Mouse (Mus musculus) forebrain, embryonic 10.5 days (tissue): ENCODE data around the gene Adamts2. TPM values are rescaled to one million over a fixed set of nuclear protein-coding genes. Genes with fewer than 3 reads are reported as not detected.

Experiments used
- DNase-seq: peaks from one replicate; pipeline ENCODE4 v3.0.0-alpha.2; 2017; ENCODE audit warnings: low spot score; ENCODE audit errors: extremely low spot score
- H3K27ac ChIP-seq: fragments of 300-500 bp; sonication (generic); 2 replicates; pipeline ENCODE4 v1.5.1; 2016; ENCODE audit warnings: mild to moderate bottlenecking
- H3K27me3 ChIP-seq: fragments of 300-500 bp; sonication (generic); 2 replicates; pipeline ENCODE4 v1.6.1; 2016; ENCODE audit warnings: mild to moderate bottlenecking; ENCODE audit not compliant: poor library complexity, severe bottlenecking
- H3K36me3 ChIP-seq: fragments of 300-500 bp; sonication (generic); replicated peaks from 2 replicates; pipeline ENCODE4 v1.6.1; 2016; ENCODE audit warnings: mild to moderate bottlenecking, moderate library complexity
- H3K4me1 ChIP-seq: fragments of 300-500 bp; sonication (generic); 2 replicates; pipeline ENCODE4 v1.6.1; 2016
- H3K4me3 ChIP-seq: fragments of 300-500 bp; sonication (generic); 2 replicates; pipeline ENCODE4 v1.5.1; 2016; ENCODE audit warnings: mild to moderate bottlenecking, moderate library complexity
- H3K9me3 ChIP-seq: fragments of 300-500 bp; sonication (generic); 2 replicates; pipeline ENCODE4 v1.6.1; 2016; ENCODE audit warnings: mild to moderate bottlenecking, moderate library complexity
- WGBS: fragments of 180-500 bp; shearing (Covaris S2); methylation state at CpG from one replicate; pipeline ENCODE4 v1.1.7; 2016; 5-methylcytosine and 5-hydroxymethylcytosine counted together
- polyA plus RNA-seq: library from polyadenylated mRNA; unstranded; fragments of >200 nt; fragmentation: Nextera tagmentation; extraction: Ambion mirVana; gene quantifications from 2 replicates; pipeline ENCODE4 v1.2.1, GENCODE M21; 2016

Adamts2 gene
- polyA plus RNA-seq, 1 experiment from 2014 or later = 0.19 TPM

- H3K4me1 ChIP-seq = no peaks in the 10 kb centered on the region
- no peaks in the 10 kb centered on the region for H3K9me3 ChIP-seq
- no peaks in the 10 kb centered on the region for H3K27me3 ChIP-seq
- no peak for DNase-seq
- H3K4me3 ChIP-seq = no peak overlapping the region
- WGBS = 74% methylated on average over 3 of the region's 3 CpGs
- H3K27ac ChIP-seq = no peak overlapping the region
- H3K36me3 ChIP-seq = no peaks in the 10 kb centered on the region
These were observed 131.3 kb downstream of the Adamts2 start for GRCm38 (mm10) chr11:50733146-50733545.

- no peak overlapping the region for H3K27ac ChIP-seq
- H3K4me1 ChIP-seq = no peaks in the 10 kb centered on the region
- H3K27me3 ChIP-seq = no peaks in the 10 kb centered on the region
- WGBS = 74% methylated on average over 4 of the region's 4 CpGs
- no peaks in the 10 kb centered on the region for H3K36me3 ChIP-seq
- no peak overlapping the region for H3K4me3 ChIP-seq
- no peak for DNase-seq
- no peaks in the 10 kb centered on the region for H3K9me3 ChIP-seq
These were observed 132.2 kb downstream of the Adamts2 start for GRCm38 (mm10) chr11:50734129-50734528.

- WGBS = 100% methylated on average over 1 of the region's 1 CpGs
These were observed 134.7 kb downstream of the Adamts2 start for GRCm38 (mm10) chr11:50736548-50736947.

DNA sequence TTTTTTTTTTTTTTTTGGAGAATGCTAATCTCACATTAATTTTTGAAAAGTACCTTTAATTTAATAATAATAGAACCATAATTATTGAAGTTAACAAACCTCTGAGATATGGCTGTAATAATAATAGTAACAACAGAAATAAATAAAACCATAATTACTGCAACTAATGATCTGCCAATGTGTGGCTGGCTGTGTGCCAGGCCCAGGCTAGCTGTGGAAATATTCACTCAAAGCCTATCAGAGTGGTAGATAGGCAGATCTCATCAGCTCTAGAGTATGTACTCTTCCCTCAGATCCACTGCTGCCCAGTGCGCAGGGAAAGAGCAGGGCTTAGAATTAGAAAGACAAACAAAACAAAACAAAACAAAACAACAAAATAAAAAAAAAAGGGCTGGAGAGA is 136.6 kb downstream of the Adamts2 start:
- no peaks in the 10 kb centered on the region for H3K27me3 ChIP-seq
- no peaks in the 10 kb centered on the region for H3K36me3 ChIP-seq
- 0 out of 2 replicates have a peak, but pooled peaks cover 3% of the 10 kb centered on the region for H3K4me1 ChIP-seq
- no peak overlapping the region for H3K4me3 ChIP-seq
- no peaks in the 10 kb centered on the region for H3K9me3 ChIP-seq
- 93% methylated on average over 1 of the region's 1 CpGs for WGBS
- no peak overlapping the region for H3K27ac ChIP-seq
- no peak for DNase-seq

More at GRCm38 (mm10) chr11:50736548-50736947, 134.7 kb downstream of the Adamts2 start:
- Histone ChIP-seq H3K9me3 (no peaks in the 10 kb centered on the region), H3K4me1 (0 out of 2 replicates have a peak, but pooled peaks cover 3% of the 10 kb centered on the region), H3K27me3 (no peaks in the 10 kb centered on the region), H3K4me3 (no peak overlapping the region), H3K36me3 (no peaks in the 10 kb centered on the region), H3K27ac (no peak overlapping the region)
- DNase-seq = no peak

DNA sequence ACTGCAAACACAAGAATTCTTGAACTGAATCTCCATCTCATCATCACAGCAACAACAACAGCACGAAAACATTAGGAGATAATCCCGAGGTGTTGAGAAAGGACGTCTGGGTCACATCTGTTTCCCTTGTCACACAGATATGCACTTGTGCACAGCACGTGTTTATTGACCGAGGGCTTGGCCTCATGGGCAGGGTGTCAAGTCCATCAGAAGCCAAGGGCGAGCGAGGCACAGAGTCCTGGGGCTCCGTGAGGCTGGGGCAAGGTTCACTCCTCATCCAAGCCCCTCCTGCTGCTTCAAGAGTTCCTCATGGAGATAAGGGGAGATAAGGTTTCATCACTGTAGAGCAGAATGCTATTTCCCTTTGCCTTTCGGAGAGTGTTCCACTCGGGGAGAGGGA is 137.6 kb downstream of the Adamts2 start:
- 73% methylated on average over 10 of the region's 10 CpGs for WGBS
- Histone ChIP-seq H3K36me3 (no peaks in the 10 kb centered on the region), H3K4me1 (0 out of 2 replicates have a peak, but pooled peaks cover 3% of the 10 kb centered on the region), H3K4me3 (no peak overlapping the region), H3K27me3 (no peaks in the 10 kb centered on the region), H3K27ac (no peak overlapping the region), H3K9me3 (no peaks in the 10 kb centered on the region)
- DNase-seq = no peak

DNA sequence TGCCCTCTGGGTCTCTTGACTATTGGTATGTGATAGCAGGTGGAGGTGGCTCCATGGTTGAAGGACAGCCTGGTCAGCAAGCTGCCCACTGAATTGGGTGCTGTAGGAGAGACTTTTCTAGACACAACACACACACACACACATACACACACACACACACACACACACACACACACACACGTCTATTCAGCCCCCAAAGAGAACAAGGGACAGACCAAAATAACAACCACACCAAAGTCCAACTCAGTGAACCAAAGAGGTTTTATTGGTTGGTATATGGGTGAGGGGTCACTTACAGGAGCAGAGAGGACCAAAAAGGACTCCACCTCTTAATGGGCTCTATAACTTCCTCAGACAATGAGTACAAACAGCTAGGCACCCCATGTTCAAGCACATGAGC is 140.3 kb downstream of the Adamts2 start:
- Histone ChIP-seq H3K9me3 (no peaks in the 10 kb centered on the region), H3K36me3 (no peaks in the 10 kb centered on the region), H3K27ac (no peak overlapping the region), H3K4me1 (0 out of 2 replicates have a peak, but pooled peaks cover 3% of the 10 kb centered on the region), H3K4me3 (no peak overlapping the region), H3K27me3 (no peaks in the 10 kb centered on the region)
- WGBS = 80% methylated on average over 1 of the region's 1 CpGs
- no peak for DNase-seq

DNA sequence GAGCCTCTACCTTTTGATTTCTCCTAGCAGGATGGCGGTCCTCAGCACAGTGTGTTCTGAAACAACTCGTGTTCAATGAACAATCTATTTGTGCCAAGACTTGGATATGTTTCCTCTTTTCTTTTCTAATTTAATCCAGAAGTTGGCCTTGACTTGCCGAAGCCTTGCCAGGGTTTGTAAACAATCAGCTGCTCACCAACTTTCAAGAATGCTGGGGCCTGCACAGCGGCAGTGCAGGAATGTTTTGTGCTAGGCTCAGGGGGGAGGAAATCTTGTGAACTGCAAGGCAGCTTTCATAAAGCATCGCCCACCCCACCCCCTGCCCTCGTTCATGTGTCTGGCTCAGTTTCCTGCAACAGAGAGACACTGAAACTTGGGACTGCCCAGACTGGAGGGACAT is 143.1 kb downstream of the Adamts2 start:
- H3K4me1 ChIP-seq = no peaks in the 10 kb centered on the region
- H3K27me3 ChIP-seq = no peaks in the 10 kb centered on the region
- no peak overlapping the region for H3K27ac ChIP-seq
- no peaks in the 10 kb centered on the region for H3K9me3 ChIP-seq
- no peak overlapping the region for H3K4me3 ChIP-seq
- DNase-seq = no peak
- no peaks in the 10 kb centered on the region for H3K36me3 ChIP-seq
- 75% methylated on average over 6 of the region's 6 CpGs for WGBS

DNA sequence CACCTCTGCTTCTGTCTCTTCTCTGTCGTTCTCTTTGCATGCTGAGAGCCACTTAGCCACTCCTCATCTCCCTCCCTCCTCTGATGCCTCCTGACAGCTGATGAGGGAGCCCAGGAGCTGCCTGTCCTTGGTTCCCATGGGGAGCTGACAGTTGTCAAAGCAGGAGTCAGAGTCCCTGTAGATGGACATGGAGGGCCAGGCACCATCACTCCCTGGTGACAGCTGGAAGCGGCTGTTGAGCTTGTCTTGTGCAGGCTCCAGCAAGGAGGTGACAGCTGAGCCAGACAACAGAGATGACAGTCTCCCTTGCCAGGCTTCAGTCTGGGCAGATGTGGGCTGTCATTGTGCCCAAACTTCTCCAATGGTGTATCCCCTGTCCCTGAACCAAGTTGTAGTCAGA is 144.6 kb downstream of the Adamts2 start:
- H3K27me3 ChIP-seq = no peaks in the 10 kb centered on the region
- 62% methylated on average over 2 of the region's 2 CpGs for WGBS
- H3K27ac ChIP-seq = no peak overlapping the region
- DNase-seq = no peak
- peaks cover 7% of the 10 kb centered on the region for H3K4me1 ChIP-seq
- H3K4me3 ChIP-seq = no peak overlapping the region
- no peaks in the 10 kb centered on the region for H3K9me3 ChIP-seq
- H3K36me3 ChIP-seq = no peaks in the 10 kb centered on the region

DNA sequence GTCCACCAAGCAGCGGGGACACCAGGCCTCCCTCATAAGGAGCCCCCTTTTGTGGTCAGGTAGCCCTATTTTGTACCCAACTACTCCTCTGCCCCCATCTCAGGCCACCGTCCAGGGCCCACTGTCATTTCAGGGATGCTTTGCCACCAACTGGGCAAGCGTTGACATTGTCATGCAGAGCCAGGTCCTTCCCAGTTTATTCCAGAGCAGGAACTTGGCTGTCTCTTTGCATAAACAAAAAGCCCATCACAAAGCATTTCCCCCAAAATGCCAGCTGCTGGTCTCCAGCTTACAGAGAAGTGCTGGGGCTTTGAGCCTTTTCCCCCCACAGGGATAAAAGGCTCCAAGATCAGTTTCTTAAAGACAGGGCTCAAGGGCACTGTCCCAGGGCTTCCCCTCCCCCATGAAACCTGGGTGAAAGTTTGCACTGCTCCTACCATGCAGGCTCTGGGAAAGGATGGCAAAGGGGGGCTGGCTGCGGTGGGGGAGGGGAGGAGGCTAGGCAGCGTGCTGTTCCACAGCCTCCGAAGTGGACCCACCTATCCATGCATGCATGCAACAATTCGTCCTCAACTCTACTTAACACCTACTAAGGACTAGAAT is 149.2 kb downstream of the Adamts2 start:
- no peaks in the 10 kb centered on the region for H3K36me3 ChIP-seq
- no peak overlapping the region for H3K27ac ChIP-seq
- no peak overlapping the region for H3K4me3 ChIP-seq
- no peaks in the 10 kb centered on the region for H3K27me3 ChIP-seq
- H3K9me3 ChIP-seq = no peaks in the 10 kb centered on the region
- 48% methylated on average over 7 of the region's 7 CpGs for WGBS
- DNase-seq = no peak
- H3K4me1 ChIP-seq = peaks cover 7% of the 10 kb centered on the region

GRCm38 (mm10) chr11:50757741-50758140 is 155.9 kb downstream of the Adamts2 start:
- Histone ChIP-seq H3K9me3 (no peaks in the 10 kb centered on the region), H3K27me3 (no peaks in the 10 kb centered on the region), H3K27ac (no peak overlapping the region), H3K36me3 (no peaks in the 10 kb centered on the region), H3K4me3 (no peak overlapping the region), H3K4me1 (no peaks in the 10 kb centered on the region)
- WGBS = 59% methylated on average over 4 of the region's 4 CpGs
- DNase-seq = no peak

GRCm38 (mm10) chr11:50766461-50766860 is 164.6 kb downstream of the Adamts2 start:
- Histone ChIP-seq H3K4me1 (peaks cover 6% of the 10 kb centered on the region), H3K36me3 (no peaks in the 10 kb centered on the region), H3K27me3 (no peaks in the 10 kb centered on the region), H3K9me3 (no peaks in the 10 kb centered on the region), H3K4me3 (no peak overlapping the region), H3K27ac (no peak overlapping the region)
- WGBS = 94% methylated on average over 7 of the region's 7 CpGs
- no peak for DNase-seq

DNA sequence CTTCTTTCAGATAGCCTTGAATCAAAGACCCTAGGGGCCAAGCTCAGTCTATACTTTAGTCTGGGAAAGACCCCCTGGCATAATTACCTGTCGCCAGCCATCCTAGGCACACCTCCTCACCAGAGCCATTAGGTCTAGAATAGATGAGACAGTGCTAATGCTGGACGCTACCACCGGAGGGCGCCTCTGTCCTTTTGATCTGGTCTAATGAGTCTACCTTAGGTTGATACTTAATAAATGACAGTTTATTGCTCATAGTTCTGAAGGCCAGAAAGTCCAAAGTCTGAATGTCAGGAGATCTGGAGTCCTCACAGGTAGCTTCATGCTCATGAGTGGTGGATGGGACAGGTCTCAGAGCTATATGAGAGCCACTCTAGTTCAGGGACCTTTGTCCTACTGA is 165.2 kb downstream of the Adamts2 start:
- H3K9me3 ChIP-seq = no peaks in the 10 kb centered on the region
- no peaks in the 10 kb centered on the region for H3K36me3 ChIP-seq
- DNase-seq = no peak
- H3K4me1 ChIP-seq = peaks cover 10% of the 10 kb centered on the region
- H3K27me3 ChIP-seq = no peaks in the 10 kb centered on the region
- H3K4me3 ChIP-seq = no peak overlapping the region
- no peak overlapping the region for H3K27ac ChIP-seq
- 14% methylated on average over 4 of the region's 4 CpGs for WGBS

- Histone ChIP-seq H3K4me1 (peaks cover 10% of the 10 kb centered on the region), H3K9me3 (no peaks in the 10 kb centered on the region), H3K27ac (peak overlapping the region; percentile 56), H3K4me3 (peak overlapping the region; percentile 39), H3K27me3 (no peaks in the 10 kb centered on the region), H3K36me3 (no peaks in the 10 kb centered on the region)
- WGBS = 17% methylated on average over 14 of the region's 14 CpGs
- DNase-seq = peak; percentile 90
These were observed 167.3 kb downstream of the Adamts2 start for GRCm38 (mm10) chr11:50768995-50769749.
